Comparison of ENCODE assay signal across 26 mouse cellular contexts in genomic region chrX:59699766-59700165, GRCm38 (mm10).
"Had no signal": no experiment of that assay in that cellular context is flagged by ENCODE, and none has a peak within 500 bp of the region (broad histone marks: within the 10 kb centered on the region; RNA-seq: fewer than 3 reads in every experiment).

No protein-coding gene starts in this region.

- H3K4me1 ChIP-seq: heart, embryonic 12.5 days; hindbrain, embryonic 10.5 days; hindbrain, embryonic 12.5 days; intestine, embryonic 15.5 days; limb, embryonic 10.5 days; limb, embryonic 12.5 days; liver, embryonic 13.5 days had no signal

- ATAC-seq: hindbrain, embryonic 16.5 days; inflammation-experienced regulatory T-cells, adult 6 months; intestine, embryonic 15.5 days; intestine, postnatal 0 days had no signal

- H3K27ac ChIP-seq: gastrocnemius, adult 2 months; heart, adult 2 months; hindbrain, embryonic 10.5 days; hindbrain, embryonic 12.5 days; hindbrain, embryonic 14.5 days; intestine, embryonic 15.5 days; layer of hippocampus, adult 2 months; left cerebral cortex, adult 2 months; limb, embryonic 10.5 days; limb, embryonic 12.5 days; liver, embryonic 13.5 days had no signal

- DNase-seq: gastrocnemius, adult 2 months; gastrocnemius, postnatal 10 days; gastrocnemius, postnatal 25 days; heart, adult 11 months; heart, adult 2 months; heart, postnatal 10 days; heart, postnatal 4 days; kidney, adult 18-20 months; kidney, adult 8-10 months; kidney, postnatal 10 days; kidney, postnatal 25 days; kidney, postnatal 4 days; liver; liver, embryonic 13.5 days had no signal

- H3K4me3 ChIP-seq: gastrocnemius, adult 2 months; heart, adult 2 months; heart, embryonic 12.5 days; hindbrain, embryonic 10.5 days; hindbrain, embryonic 12.5 days; intestine, embryonic 15.5 days; layer of hippocampus, adult 2 months; left cerebral cortex, adult 2 months; limb, embryonic 10.5 days; limb, embryonic 12.5 days; liver, embryonic 13.5 days had no signal

- H3K9me3 ChIP-seq: heart, embryonic 12.5 days; hindbrain, embryonic 10.5 days; hindbrain, embryonic 12.5 days; intestine, embryonic 15.5 days; limb, embryonic 10.5 days; limb, embryonic 12.5 days; liver, embryonic 13.5 days had no signal

- H3K36me3 ChIP-seq: heart, embryonic 12.5 days; hindbrain, embryonic 10.5 days; hindbrain, embryonic 12.5 days; intestine, embryonic 15.5 days; limb, embryonic 10.5 days; limb, embryonic 12.5 days; liver, embryonic 13.5 days had no signal

- H3K27me3 ChIP-seq: heart, embryonic 12.5 days; hindbrain, embryonic 12.5 days; intestine, embryonic 15.5 days; limb, embryonic 12.5 days; liver, embryonic 13.5 days had no signal
